Mouse (Mus musculus): ENCODE measurements around the gene C730034F03Rik. TPM values are rescaled to one million over a fixed set of nuclear protein-coding genes. Genes with fewer than 3 reads are reported as not detected.
"Not testable (repeated sequence)": the region's sequence is repeated elsewhere in the genome, so short reads cannot be mapped to it uniquely, and the experiment has no call there.

Gene C730034F03Rik
- polyA plus RNA-seq, 1 experiment from 2014 or later, result 4.5 TPM

- no peak for DNase-seq (ENCODE audit: low spot score)
- 93% methylated on average over 9 of the region's 9 CpGs for WGBS
- no peak overlapping the region for H3K27ac ChIP-seq
- no peaks in the 10 kb centered on the region for H3K9me3 ChIP-seq (replicated peaks)
- peaks cover 21% of the 10 kb centered on the region for H3K4me1 ChIP-seq
- H3K4me3 ChIP-seq, result no peak overlapping the region
- H3K27me3 ChIP-seq (ENCODE audit: low read depth, poor library complexity, severe bottlenecking), result no peaks in the 10 kb centered on the region
- peaks cover 31% of the 10 kb centered on the region for H3K36me3 ChIP-seq
Observed at GRCm38 (mm10) chr15:89421938-89422337, 7.5 kb upstream of the C730034F03Rik start.

- Histone ChIP-seq H3K4me3 (no peak overlapping the region; the same call in 1 of the 2 replicates), H3K27me3 (ENCODE audit: low read depth, poor library complexity, severe bottlenecking) (no peaks in the 10 kb centered on the region), H3K27ac (no peak overlapping the region), H3K9me3 (replicated peaks) (no peaks in the 10 kb centered on the region), H3K4me1 (peaks cover 32% of the 10 kb centered on the region), H3K36me3 (peaks cover 35% of the 10 kb centered on the region)
- DNase-seq (ENCODE audit: low spot score), result no peak
- WGBS, result 85% methylated on average over 8 of the region's 8 CpGs
Observed at GRCm38 (mm10) chr15:89424621-89425020, 4.8 kb upstream of the C730034F03Rik start.

GRCm38 (mm10) chr15:89425711-89426121 lies 3.7 kb upstream of the C730034F03Rik start, which contains the start of gene Cpt1b:
TSS of gene Cpt1b (minus strand) at chr15:89425863.
- WGBS, result 18% methylated on average over 6 of the region's 6 CpGs
- no peak for DNase-seq (ENCODE audit: low spot score)
- H3K4me3 ChIP-seq, result peak within 1 kb of the TSS; percentile 33
- H3K9me3 ChIP-seq (replicated peaks), result no peaks in the 10 kb centered on the region
- no peaks in the 10 kb centered on the region for H3K27me3 ChIP-seq (ENCODE audit: low read depth, poor library complexity, severe bottlenecking)
- H3K27ac ChIP-seq, result no peak within 1 kb of the TSS
- peaks cover 32% of the 10 kb centered on the region for H3K4me1 ChIP-seq
- H3K36me3 ChIP-seq, result peaks cover 25% of the 10 kb centered on the region

GRCm38 (mm10) chr15:89426716-89427115 lies 2.7 kb upstream of the C730034F03Rik start:
- Histone ChIP-seq H3K27me3 (ENCODE audit: low read depth, poor library complexity, severe bottlenecking) (no peaks in the 10 kb centered on the region), H3K36me3 (peaks cover 25% of the 10 kb centered on the region), H3K4me3 (no peak overlapping the region), H3K9me3 (replicated peaks) (no peaks in the 10 kb centered on the region), H3K27ac (no peak overlapping the region), H3K4me1 (peaks cover 32% of the 10 kb centered on the region)
- WGBS, result 95% methylated on average over 10 of the region's 10 CpGs
- DNase-seq (ENCODE audit: low spot score), result no peak

- no peaks in the 10 kb centered on the region for H3K9me3 ChIP-seq (replicated peaks)
- H3K4me3 ChIP-seq, result peak overlapping the region; percentile 88
- H3K4me1 ChIP-seq, result peaks cover 32% of the 10 kb centered on the region
- no peak for DNase-seq (ENCODE audit: low spot score)
- H3K27ac ChIP-seq, result no peak overlapping the region
- no peaks in the 10 kb centered on the region for H3K27me3 ChIP-seq (ENCODE audit: low read depth, poor library complexity, severe bottlenecking)
- peaks cover 25% of the 10 kb centered on the region for H3K36me3 ChIP-seq
- 82% methylated on average over 19 of the region's 19 CpGs for WGBS
Observed at GRCm38 (mm10) chr15:89428136-89428790, 1.1 kb upstream of the C730034F03Rik start.

- Histone ChIP-seq H3K36me3 (peaks cover 25% of the 10 kb centered on the region), H3K27ac (peak overlapping the region; percentile 94), H3K9me3 (replicated peaks) (no peaks in the 10 kb centered on the region), H3K4me3 (peak overlapping the region; percentile 88), H3K4me1 (peaks cover 32% of the 10 kb centered on the region), H3K27me3 (ENCODE audit: low read depth, poor library complexity, severe bottlenecking) (no peaks in the 10 kb centered on the region)
- WGBS, result 6% methylated on average over 22 of the region's 22 CpGs
- DNase-seq (ENCODE audit: low spot score), result no peak
Observed at GRCm38 (mm10) chr15:89428821-89429351, 503 bp upstream of the C730034F03Rik start.

- H3K4me3 ChIP-seq, result peak overlapping the region; percentile 88
- H3K27me3 ChIP-seq (ENCODE audit: low read depth, poor library complexity, severe bottlenecking), result no peaks in the 10 kb centered on the region
- no peaks in the 10 kb centered on the region for H3K9me3 ChIP-seq (replicated peaks)
- DNase-seq (ENCODE audit: low spot score), result no peak
- H3K27ac ChIP-seq, result peak overlapping the region; percentile 94; the same call in 1 of the 2 replicates
- 42% methylated on average over 6 of the region's 6 CpGs for WGBS
- H3K4me1 ChIP-seq, result peaks cover 24% of the 10 kb centered on the region
- peaks cover 25% of the 10 kb centered on the region for H3K36me3 ChIP-seq
Observed at GRCm38 (mm10) chr15:89430341-89430740, 952 bp downstream of the C730034F03Rik start.

GRCm38 (mm10) chr15:89430771-89431170 lies 1.4 kb downstream of the C730034F03Rik start:
- DNase-seq (ENCODE audit: low spot score); H3K27ac ChIP-seq; H3K9me3 ChIP-seq (replicated peaks); H3K4me3 ChIP-seq; H3K27me3 ChIP-seq (ENCODE audit: low read depth, poor library complexity, severe bottlenecking): not testable (repeated sequence)
- Histone ChIP-seq H3K4me1 (peaks cover 20% of the 10 kb centered on the region), H3K36me3 (peaks cover 24% of the 10 kb centered on the region)
- WGBS, result 84% methylated on average over 9 of the region's 9 CpGs

- Histone ChIP-seq H3K27me3 (ENCODE audit: low read depth, poor library complexity, severe bottlenecking) (no peaks in the 10 kb centered on the region), H3K4me3 (no peak overlapping the region), H3K36me3 (peaks cover 19% of the 10 kb centered on the region), H3K4me1 (peaks cover 15% of the 10 kb centered on the region), H3K9me3 (replicated peaks) (no peaks in the 10 kb centered on the region), H3K27ac (no peak overlapping the region)
- WGBS, result 90% methylated on average over 3 of the region's 3 CpGs
- DNase-seq (ENCODE audit: low spot score), result no peak
Observed at GRCm38 (mm10) chr15:89431271-89431670, 1.9 kb downstream of the C730034F03Rik start.

GRCm38 (mm10) chr15:89431806-89432205 lies 2.4 kb downstream of the C730034F03Rik start:
- H3K4me3 ChIP-seq, result no peak overlapping the region
- H3K27ac ChIP-seq, result no peak overlapping the region
- H3K4me1 ChIP-seq, result peaks cover 11% of the 10 kb centered on the region
- no peaks in the 10 kb centered on the region for H3K27me3 ChIP-seq (ENCODE audit: low read depth, poor library complexity, severe bottlenecking)
- WGBS, result 92% methylated on average over 6 of the region's 6 CpGs
- no peaks in the 10 kb centered on the region for H3K9me3 ChIP-seq (replicated peaks)
- peaks cover 13% of the 10 kb centered on the region for H3K36me3 ChIP-seq
- DNase-seq (ENCODE audit: low spot score), result no peak

- WGBS, result 89% methylated on average over 4 of the region's 4 CpGs
- peaks cover 10% of the 10 kb centered on the region for H3K4me1 ChIP-seq
- H3K9me3 ChIP-seq (replicated peaks), result no peaks in the 10 kb centered on the region
- H3K4me3 ChIP-seq, result no peak overlapping the region
- no peak for DNase-seq (ENCODE audit: low spot score)
- no peak overlapping the region for H3K27ac ChIP-seq
- peaks cover 2% of the 10 kb centered on the region; the same call in 1 of the 2 replicates for H3K36me3 ChIP-seq
- H3K27me3 ChIP-seq (ENCODE audit: low read depth, poor library complexity, severe bottlenecking), result no peaks in the 10 kb centered on the region
Observed at GRCm38 (mm10) chr15:89432946-89433345, 3.6 kb downstream of the C730034F03Rik start.

GRCm38 (mm10) chr15:89434136-89434535 lies 4.7 kb downstream of the C730034F03Rik start:
- no peak for DNase-seq (ENCODE audit: low spot score)
- H3K4me3 ChIP-seq, result no peak overlapping the region
- H3K27ac ChIP-seq, result no peak overlapping the region
- H3K36me3 ChIP-seq, result no peaks in the 10 kb centered on the region
- H3K27me3 ChIP-seq (ENCODE audit: low read depth, poor library complexity, severe bottlenecking), result no peaks in the 10 kb centered on the region
- no peaks in the 10 kb centered on the region for H3K9me3 ChIP-seq (replicated peaks)
- 71% methylated on average over 3 of the region's 3 CpGs for WGBS
- no peaks in the 10 kb centered on the region; the same call in 1 of the 2 replicates for H3K4me1 ChIP-seq

- H3K9me3 ChIP-seq (replicated peaks), result no peaks in the 10 kb centered on the region
- H3K36me3 ChIP-seq, result no peaks in the 10 kb centered on the region
- no peak overlapping the region for H3K27ac ChIP-seq
- no peak for DNase-seq (ENCODE audit: low spot score)
- 89% methylated on average over 5 of the region's 5 CpGs for WGBS
- H3K4me1 ChIP-seq, result no peaks in the 10 kb centered on the region
- H3K4me3 ChIP-seq, result no peak overlapping the region
- no peaks in the 10 kb centered on the region for H3K27me3 ChIP-seq (ENCODE audit: low read depth, poor library complexity, severe bottlenecking)
Observed at GRCm38 (mm10) chr15:89435878-89436277, 6.5 kb downstream of the C730034F03Rik start.

Data from limb, embryonic 10.5 days (tissue).